Mouse (Mus musculus) liver, embryonic 14.5 days (tissue): ENCODE measurements around the gene Zar1l. TPM values are rescaled to one million over a fixed set of nuclear protein-coding genes. Genes with fewer than 3 reads are reported as not detected.

Experiments
- ATAC-seq: fragments of 200-750 bp; cut with Nextera tagmentation; 2 replicates; pipeline ENCODE4 v1.8.0; 2017; ENCODE audit warnings: moderate number of reproducible peaks, mild to moderate bottlenecking, moderate library complexity; ENCODE audit not compliant: insufficient read depth
- DNase-seq, 3 experiments: peaks; one replicate each; pipeline ENCODE4 v3.0.0-alpha.2; 2012 to 2013; ENCODE audit warnings: low read depth in 3 of 3, low spot score in 3 of 3
- H3K27ac ChIP-seq: fragments of 300-500 bp; sonication (generic); 2 replicates; pipeline ENCODE4 v1.5.1; 2014; ENCODE audit warnings: moderate library complexity, mild to moderate bottlenecking, control low read depth, inconsistent platforms
- H3K27me3 ChIP-seq: fragments of 300-500 bp; sonication (generic); 2 replicates; pipeline ENCODE4 v1.6.1; 2014; ENCODE audit warnings: mild to moderate bottlenecking, low read length, moderate library complexity; ENCODE audit not compliant: control insufficient read depth, insufficient read depth
- H3K36me3 ChIP-seq: fragments of 300-500 bp; sonication (generic); replicated peaks from 2 replicates; pipeline ENCODE4 v1.6.1; 2014; ENCODE audit warnings: low read depth; ENCODE audit not compliant: control insufficient read depth, insufficient read depth
- H3K4me1 ChIP-seq, 2 experiments: fragments of 200-500 bp in 1 of 2; fragments of 300-500 bp in 1 of 2; sonication (generic) in 1 of 2; replicated peaks; 2 replicates each; pipeline ENCODE4 v1.6.1; 2012 to 2014; ENCODE audit warnings: antibody characterized with exemption in 1 of 2, inconsistent platforms in 1 of 2, low read length in 1 of 2; ENCODE audit not compliant: control insufficient read depth in 2 of 2, insufficient read depth in 2 of 2
- H3K4me2 ChIP-seq: fragments of 300-500 bp; sonication (generic); 2 replicates; pipeline ENCODE4 v1.6.1; 2014; ENCODE audit warnings: low read depth, mild to moderate bottlenecking, control low read depth, moderate library complexity
- H3K4me3 ChIP-seq, 2 experiments: fragments of 200-500 bp in 1 of 2; fragments of 300-500 bp in 1 of 2; sonication (generic) in 1 of 2; 2 replicates each; pipeline ENCODE4 v1.5.1; 2012 to 2014; ENCODE audit warnings: low read depth in 2 of 2, low read length in 2 of 2, mild to moderate bottlenecking in 2 of 2, control low read depth in 1 of 2, inconsistent platforms in 1 of 2, moderate library complexity in 1 of 2; ENCODE audit not compliant: insufficient read depth in 1 of 2
- H3K9ac ChIP-seq: fragments of 300-500 bp; sonication (generic); replicated peaks from 2 replicates; pipeline ENCODE4 v1.6.1; 2014; ENCODE audit warnings: mild to moderate bottlenecking, control low read depth, moderate library complexity
- H3K9me3 ChIP-seq: fragments of 300-500 bp; sonication (generic); 2 replicates; pipeline ENCODE4 v1.6.1; 2016; ENCODE audit warnings: low read length, mixed read lengths; ENCODE audit not compliant: control insufficient read depth
- CTCF ChIP-seq: IDR thresholded peaks from 2 replicates; pipeline ENCODE4 v1.5.1; 2016; ENCODE audit warnings: antibody characterized with exemption, low read depth, control low read depth
- EP300 ChIP-seq: IDR thresholded peaks from 2 replicates; pipeline ENCODE4 v1.6.1; 2016; ENCODE audit warnings: antibody characterized with exemption, low read depth
- WGBS: fragments of 180-500 bp; shearing (Covaris S2); extraction: QIAGEN DNeasy Blood & Tissue Kit; methylation state at CpG from one replicate; pipeline ENCODE4 v1.1.7; 2014; ENCODE audit not compliant: insufficient replicate concordance; 5-methylcytosine and 5-hydroxymethylcytosine counted together
- polyA plus RNA-seq, 2 experiments: library from polyadenylated mRNA; depleted of rRNA in 1 of 2; stranded (reverse) in 1 of 2; unstranded in 1 of 2; fragments of >200 nt; fragmentation: Nextera tagmentation in 1 of 2; extraction: Ambion mirVana in 1 of 2; gene quantifications; 2 replicates each; pipeline versions ENCODE4 v1.2.1 to v1.2.3; 2012 to 2014

Gene Zar1l
- polyA plus RNA-seq, 2 experiments = not detected

GRCm38 (mm10) chr5:150468431-150468830 is 49.5 kb downstream of the Zar1l start:
- no peak overlapping the region for H3K4me3 ChIP-seq
- no peak for DNase-seq
- no peaks in the 10 kb centered on the region for H3K36me3 ChIP-seq
- peaks cover 0 to 7% of the 10 kb centered on the region in 2 experiments; a peak in 2 of 4 replicates for H3K4me1 ChIP-seq
- peak; percentile 60; the same call in 1 of the 2 replicates for ATAC-seq
- 9% methylated on average over 6 of the region's 6 CpGs for WGBS
- H3K27me3 ChIP-seq = no peaks in the 10 kb centered on the region
- no peak overlapping the region for H3K27ac ChIP-seq
- TF ChIP-seq CTCF = no peak
- TF ChIP-seq EP300 = no peak
- no peaks in the 10 kb centered on the region for H3K9me3 ChIP-seq
- H3K4me2 ChIP-seq = no peak overlapping the region
- no peak overlapping the region for H3K9ac ChIP-seq

- Histone ChIP-seq H3K4me3 (no peak overlapping the region), H3K9me3 (no peaks in the 10 kb centered on the region), H3K9ac (no peak overlapping the region), H3K36me3 (no peaks in the 10 kb centered on the region), H3K27me3 (no peaks in the 10 kb centered on the region), H3K4me1 (peaks cover 0 to 7% of the 10 kb centered on the region in 2 experiments; a peak in 2 of 4 replicates), H3K27ac (no peak overlapping the region), H3K4me2 (no peak overlapping the region)
- WGBS = 61% methylated on average over 12 of the region's 12 CpGs
- ATAC-seq (peak; percentile 48; the same call in 1 of the 2 replicates), DNase-seq (peak in 1 of 3 experiments; percentile 3)
- TF ChIP-seq CTCF (no peak), EP300 (no peak)
These were observed 51.8 kb downstream of the Zar1l start for GRCm38 (mm10) chr5:150466132-150466531.

GRCm38 (mm10) chr5:150465218-150465617 is 52.7 kb downstream of the Zar1l start:
- Histone ChIP-seq H3K27ac (no peak overlapping the region), H3K27me3 (no peaks in the 10 kb centered on the region), H3K4me1 (peaks cover 0 to 7% of the 10 kb centered on the region in 2 experiments; a peak in 2 of 4 replicates), H3K36me3 (no peaks in the 10 kb centered on the region), H3K4me2 (no peak overlapping the region), H3K9me3 (no peaks in the 10 kb centered on the region), H3K9ac (no peak overlapping the region), H3K4me3 (no peak overlapping the region)
- TF ChIP-seq EP300 = no peak
- no peak for TF ChIP-seq CTCF
- no peak for ATAC-seq
- 62% methylated on average over 6 of the region's 6 CpGs for WGBS
- DNase-seq = no peak

GRCm38 (mm10) chr5:150464721-150465120 is 53.2 kb downstream of the Zar1l start:
- Histone ChIP-seq H3K27me3 (no peaks in the 10 kb centered on the region), H3K4me1 (peaks cover 0 to 7% of the 10 kb centered on the region in 2 experiments; a peak in 2 of 4 replicates), H3K4me2 (no peak overlapping the region), H3K9ac (no peak overlapping the region), H3K36me3 (no peaks in the 10 kb centered on the region), H3K9me3 (no peaks in the 10 kb centered on the region), H3K27ac (no peak overlapping the region), H3K4me3 (no peak overlapping the region)
- 56% methylated on average over 3 of the region's 3 CpGs for WGBS
- no peak for TF ChIP-seq CTCF
- TF ChIP-seq EP300 = no peak
- ATAC-seq (no peak), DNase-seq (no peak)

- H3K9me3 ChIP-seq = no peaks in the 10 kb centered on the region
- H3K27ac ChIP-seq = no peak overlapping the region
- WGBS = 62% methylated on average over 4 of the region's 4 CpGs
- no peak overlapping the region for H3K4me3 ChIP-seq
- ATAC-seq = no peak
- H3K4me1 ChIP-seq = no peaks in the 10 kb centered on the region
- H3K9ac ChIP-seq = no peak overlapping the region
- no peaks in the 10 kb centered on the region for H3K36me3 ChIP-seq
- no peak for DNase-seq
- no peak for TF ChIP-seq EP300
- TF ChIP-seq CTCF = peak; percentile 65
- no peak overlapping the region for H3K4me2 ChIP-seq
- no peaks in the 10 kb centered on the region for H3K27me3 ChIP-seq
These were observed 58.2 kb downstream of the Zar1l start for GRCm38 (mm10) chr5:150459801-150460200.
